ENCODE assay signal across 9 mouse cellular contexts in genomic region chr9:115205491-115205890, GRCm38 (mm10).
DNase-seq lines count a peak whose midpoint lies in the region; ATAC-seq lines count a peak whose summit lies in the region.
"Had no signal": no experiment of that assay in that cellular context is flagged by ENCODE, and none has a peak within 500 bp of the region (broad histone marks: within the 10 kb centered on the region; RNA-seq: fewer than 3 reads in every experiment).

No protein-coding gene starts in this region.

- H3K27ac ChIP-seq in hindbrain, embryonic 12.5 days = no peak overlapping the region
- H3K27ac ChIP-seq in hindbrain, embryonic 14.5 days = no peak overlapping the region
- no peak overlapping the region for H3K27ac ChIP-seq in limb, embryonic 13.5 days
- H3K27ac ChIP-seq in stomach, embryonic 15.5 days = no peak overlapping the region
- no peak overlapping the region for H3K27ac ChIP-seq in forebrain, embryonic 10.5 days
- no peak overlapping the region for H3K27ac ChIP-seq in hindbrain, embryonic 13.5 days
- H3K27ac ChIP-seq: liver, embryonic 13.5 days had no signal

- H3K4me3 ChIP-seq in hindbrain, embryonic 12.5 days = no peak overlapping the region
- no peak overlapping the region for H3K4me3 ChIP-seq in hindbrain, embryonic 14.5 days (replicated peaks; ENCODE audit: low read length)
- 0 out of 2 replicates have a peak overlapping the region, but pooled peaks have one; percentile 14 for H3K4me3 ChIP-seq in limb, embryonic 13.5 days
- no peak overlapping the region for H3K4me3 ChIP-seq in stomach, embryonic 15.5 days (replicated peaks)
- H3K4me3 ChIP-seq in forebrain, embryonic 10.5 days = no peak overlapping the region
- no peak overlapping the region for H3K4me3 ChIP-seq in hindbrain, embryonic 13.5 days
- H3K4me3 ChIP-seq: liver, embryonic 13.5 days had no signal

- ATAC-seq in hindbrain, embryonic 12.5 days (ENCODE audit: low FRiP score) = no peak
- ATAC-seq in hindbrain, embryonic 14.5 days (ENCODE audit: low FRiP score) = no peak
- no peak for ATAC-seq in limb, embryonic 13.5 days (ENCODE audit: low FRiP score, low read depth)
- ATAC-seq in stomach, embryonic 15.5 days (ENCODE audit: insufficient read depth, low FRiP score, low read depth) = peak; percentile 70
- no peak for ATAC-seq in hindbrain, embryonic 13.5 days (ENCODE audit: low FRiP score)

- peaks cover 9% of the 10 kb centered on the region; the same call in 1 of the 2 replicates for H3K4me1 ChIP-seq in hindbrain, embryonic 12.5 days
- 0 out of 2 replicates have a peak, but pooled peaks cover 3% of the 10 kb centered on the region for H3K4me1 ChIP-seq in hindbrain, embryonic 14.5 days (replicated peaks; ENCODE audit: control insufficient read depth, insufficient read depth, low read length)
- H3K4me1 ChIP-seq in limb, embryonic 13.5 days = peaks cover 20% of the 10 kb centered on the region
- H3K4me1 ChIP-seq in stomach, embryonic 15.5 days = peaks cover 11% of the 10 kb centered on the region
- peaks cover 14% of the 10 kb centered on the region for H3K4me1 ChIP-seq in forebrain, embryonic 10.5 days
- H3K4me1 ChIP-seq in hindbrain, embryonic 13.5 days (replicated peaks) = peaks cover 3% of the 10 kb centered on the region

- H3K9me3 ChIP-seq in hindbrain, embryonic 12.5 days (replicated peaks) = no peaks in the 10 kb centered on the region
- no peaks in the 10 kb centered on the region for H3K9me3 ChIP-seq in hindbrain, embryonic 14.5 days (ENCODE audit: control insufficient read depth, low read length)
- H3K9me3 ChIP-seq in limb, embryonic 13.5 days = no peaks in the 10 kb centered on the region
- no peaks in the 10 kb centered on the region for H3K9me3 ChIP-seq in stomach, embryonic 15.5 days
- H3K9me3 ChIP-seq in forebrain, embryonic 10.5 days = no peaks in the 10 kb centered on the region
- no peaks in the 10 kb centered on the region for H3K9me3 ChIP-seq in hindbrain, embryonic 13.5 days
- H3K9me3 ChIP-seq: liver, embryonic 13.5 days had no signal

- H3K4me2 ChIP-seq in hindbrain, embryonic 12.5 days (replicated peaks) = 0 out of 2 replicates have a peak overlapping the region, but pooled peaks have one; percentile 13
- H3K4me2 ChIP-seq in hindbrain, embryonic 14.5 days (replicated peaks) = no peak overlapping the region
- H3K4me2 ChIP-seq in limb, embryonic 13.5 days (replicated peaks) = peak overlapping the region; percentile 54
- peak overlapping the region; percentile 21; the same call in 1 of the 2 replicates for H3K4me2 ChIP-seq in stomach, embryonic 15.5 days
- H3K4me2 ChIP-seq in hindbrain, embryonic 13.5 days = no peak overlapping the region
- H3K4me2 ChIP-seq: liver, embryonic 13.5 days had no signal

- no peaks in the 10 kb centered on the region; the same call in 1 of the 2 replicates for H3K27me3 ChIP-seq in hindbrain, embryonic 12.5 days
- no peaks in the 10 kb centered on the region for H3K27me3 ChIP-seq in hindbrain, embryonic 14.5 days (ENCODE audit: control insufficient read depth, insufficient read depth, low read length)
- no peaks in the 10 kb centered on the region for H3K27me3 ChIP-seq in limb, embryonic 13.5 days
- no peaks in the 10 kb centered on the region for H3K27me3 ChIP-seq in stomach, embryonic 15.5 days (replicated peaks)
- no peaks in the 10 kb centered on the region for H3K27me3 ChIP-seq in forebrain, embryonic 10.5 days (ENCODE audit: poor library complexity, severe bottlenecking)
- no peaks in the 10 kb centered on the region for H3K27me3 ChIP-seq in hindbrain, embryonic 13.5 days
- H3K27me3 ChIP-seq: liver, embryonic 13.5 days had no signal

- 14% methylated on average over 6 of the region's 6 CpGs for WGBS in hindbrain, embryonic 12.5 days
- 12% methylated on average over 6 of the region's 6 CpGs for WGBS in hindbrain, embryonic 14.5 days
- WGBS in limb, embryonic 13.5 days = 2% methylated on average over 6 of the region's 6 CpGs
- WGBS in stomach, embryonic 15.5 days = 7% methylated on average over 6 of the region's 6 CpGs
- 14% methylated on average over 6 of the region's 6 CpGs for WGBS in forebrain, embryonic 10.5 days
- WGBS in hindbrain, embryonic 13.5 days = 22% methylated on average over 6 of the region's 6 CpGs

- H3K36me3 ChIP-seq in hindbrain, embryonic 12.5 days = no peaks in the 10 kb centered on the region
- no peaks in the 10 kb centered on the region for H3K36me3 ChIP-seq in hindbrain, embryonic 14.5 days (replicated peaks; ENCODE audit: control insufficient read depth, insufficient read depth)
- peaks cover 6% of the 10 kb centered on the region; the same call in 1 of the 2 replicates for H3K36me3 ChIP-seq in limb, embryonic 13.5 days
- H3K36me3 ChIP-seq in stomach, embryonic 15.5 days = no peaks in the 10 kb centered on the region
- H3K36me3 ChIP-seq in forebrain, embryonic 10.5 days (replicated peaks) = no peaks in the 10 kb centered on the region
- no peaks in the 10 kb centered on the region for H3K36me3 ChIP-seq in hindbrain, embryonic 13.5 days
- H3K36me3 ChIP-seq: liver, embryonic 13.5 days had no signal

- H3K9ac ChIP-seq in hindbrain, embryonic 12.5 days = no peak overlapping the region
- H3K9ac ChIP-seq in hindbrain, embryonic 14.5 days = no peak overlapping the region
- no peak overlapping the region for H3K9ac ChIP-seq in limb, embryonic 13.5 days
- H3K9ac ChIP-seq in stomach, embryonic 15.5 days = no peak overlapping the region
- H3K9ac ChIP-seq in hindbrain, embryonic 13.5 days = no peak overlapping the region
- H3K9ac ChIP-seq: liver, embryonic 13.5 days had no signal

- no peak for DNase-seq in hindbrain, embryonic 14.5 days (ENCODE audit: low spot score)
- peak; percentile 44 for DNase-seq in embryo, embryonic 10 days (ENCODE audit: low spot score)
- DNase-seq in cerebellum, adult 18-20 months = no peak
- no peak for DNase-seq in forebrain, embryonic 10.5 days (ENCODE audit: extremely low spot score, low spot score)
- DNase-seq: liver, embryonic 13.5 days had no signal

Comparison
In these comparisons a context has a peak if more than half of its experiments do, and no peak if none do; other contexts are left out.
1. H3K4me2 ChIP-seq: peak in hindbrain, embryonic 12.5 days (single experiment), limb, embryonic 13.5 days (single experiment) and stomach, embryonic 15.5 days (single experiment); none in hindbrain, embryonic 14.5 days (single experiment) and hindbrain, embryonic 13.5 days (single experiment).